Mouse (Mus musculus) erythroblast, embryonic 14.5 days (primary cell): ENCODE data around the gene Pgm5. TPM values are rescaled to one million over a fixed set of nuclear protein-coding genes. Genes with fewer than 3 reads are reported as not detected.

Experiments used
- H3K27me3 ChIP-seq: 2 replicates; pipeline ENCODE4 v1.6.1; 2012; ENCODE audit warnings: inconsistent platforms; ENCODE audit not compliant: control insufficient read depth
- H3K36me3 ChIP-seq: 2 replicates; pipeline ENCODE4 v1.6.1; 2012; ENCODE audit warnings: mild to moderate bottlenecking, inconsistent platforms; ENCODE audit not compliant: control insufficient read depth
- H3K4me1 ChIP-seq: 2 replicates; pipeline ENCODE4 v1.6.1; 2012; ENCODE audit warnings: inconsistent platforms; ENCODE audit not compliant: control insufficient read depth
- H3K4me3 ChIP-seq: replicated peaks from 2 replicates; pipeline ENCODE3; 2012; ENCODE audit warnings: moderate library complexity, mild to moderate bottlenecking, inconsistent platforms
- H3K9me3 ChIP-seq: 2 replicates; pipeline ENCODE4 v1.6.1; 2012; ENCODE audit warnings: low read length, inconsistent platforms, mixed read lengths; ENCODE audit not compliant: control insufficient read depth
- GATA1 ChIP-seq: IDR thresholded peaks from 2 replicates; pipeline ENCODE4 v1.6.1; 2012; ENCODE audit warnings: low read length, inconsistent platforms, mixed read lengths
- TAL1 ChIP-seq: IDR thresholded peaks from 3 replicates; pipeline ENCODE4 v1.6.1; 2012; ENCODE audit warnings: low read length, inconsistent platforms, mixed read lengths
- polyA plus RNA-seq: library from polyadenylated mRNA; stranded (reverse); fragments of >175 nt; gene quantifications from 2 replicates; pipeline ENCODE4 v1.2.3, GENCODE M21; 2012

Pgm5 gene
- not detected in 2 replicates for polyA plus RNA-seq

DNA sequence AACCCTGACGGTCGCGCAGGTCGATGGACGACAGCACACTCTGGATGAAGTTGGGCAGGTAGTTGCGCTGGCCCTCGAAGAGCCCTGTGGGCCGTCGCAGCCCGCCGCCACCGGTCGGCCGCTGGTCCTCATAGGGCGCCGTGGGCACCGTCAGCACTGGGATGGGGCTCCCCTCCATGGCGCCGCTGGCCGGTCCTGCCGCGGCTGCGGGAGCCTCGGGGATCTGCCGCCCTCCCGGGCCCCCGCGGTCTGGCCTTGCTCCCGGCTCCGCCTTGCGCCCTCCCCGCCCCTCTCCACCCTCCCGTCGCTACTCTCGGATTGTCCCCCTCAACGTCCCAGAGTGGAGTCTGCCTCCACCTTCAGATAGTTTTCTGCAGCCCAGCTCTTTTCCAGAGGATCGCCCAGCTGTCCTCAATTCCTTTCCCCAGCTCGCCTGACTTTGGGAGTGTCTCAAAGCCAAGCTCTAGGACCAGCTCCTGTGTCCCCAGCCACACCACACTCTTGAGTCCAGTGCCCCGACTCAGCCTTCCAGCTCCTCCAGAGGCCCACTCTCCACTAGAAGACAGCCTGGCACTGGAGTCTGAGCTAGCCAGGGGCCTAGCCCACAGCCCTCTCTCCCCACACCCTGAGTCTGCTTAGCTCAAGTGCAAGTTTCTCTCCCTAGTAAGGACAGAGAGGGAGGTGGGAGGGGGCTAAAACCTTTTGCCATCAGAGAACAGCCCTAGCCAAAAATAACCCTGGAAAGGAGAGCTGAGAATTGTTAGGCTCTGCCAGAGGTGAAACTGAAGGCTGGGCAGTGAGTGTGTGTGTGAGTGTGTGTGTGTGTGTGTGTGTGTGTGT lies at the start of gene Pgm5:
TSS of gene Pgm5 (minus strand) at position 244 of the 840 bp plus-strand sequence.
- no peak for TF ChIP-seq TAL1
- no peak for TF ChIP-seq GATA1
- Histone ChIP-seq H3K4me1 (no peaks in the 10 kb centered on the region), H3K4me3 (no peak within 1 kb of the TSS), H3K27me3 (peaks cover 33% of the 10 kb centered on the region), H3K36me3 (no peaks in the 10 kb centered on the region), H3K9me3 (no peaks in the 10 kb centered on the region)

DNA sequence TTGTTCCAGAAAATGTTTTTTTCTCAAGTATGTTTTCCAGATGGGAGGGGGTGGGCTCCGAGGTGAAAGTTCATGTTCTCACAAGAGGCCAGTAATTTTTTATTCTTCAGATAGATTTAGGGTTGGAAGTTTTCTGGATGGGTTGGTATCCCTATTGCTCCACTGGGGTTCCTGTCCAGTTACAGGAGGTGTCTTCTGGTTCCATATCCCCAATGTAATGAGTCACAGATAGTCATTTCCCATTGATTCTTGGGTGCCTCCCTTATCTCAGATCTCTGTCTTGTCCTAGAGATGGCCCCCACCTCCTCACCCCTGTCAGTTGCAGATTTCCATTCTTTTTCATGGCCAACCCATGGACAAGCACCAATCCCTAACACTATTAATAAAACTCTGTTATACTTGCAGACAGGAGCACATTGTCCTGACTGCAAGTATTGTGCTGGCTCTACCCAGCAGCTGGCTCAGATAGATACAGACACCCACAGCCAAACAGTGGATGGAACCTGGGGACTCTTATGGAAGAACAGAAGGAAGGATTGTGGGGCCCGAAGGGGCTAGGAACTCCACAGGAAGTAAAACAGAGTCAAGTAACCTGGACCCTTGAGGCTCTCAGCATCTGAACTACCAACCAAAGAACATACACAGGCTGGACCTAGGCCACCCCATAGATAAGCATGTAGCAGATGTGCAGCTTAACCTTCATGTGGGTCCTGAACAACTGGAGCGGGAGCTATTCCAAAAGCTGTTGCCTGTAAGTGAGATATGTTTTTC lies 46.9 kb upstream of the Pgm5 start:
- Histone ChIP-seq H3K27me3 (peaks cover 10% of the 10 kb centered on the region), H3K4me1 (no peaks in the 10 kb centered on the region), H3K9me3 (peaks cover 2% of the 10 kb centered on the region; the same call in 1 of the 2 replicates), H3K36me3 (no peaks in the 10 kb centered on the region), H3K4me3 (no peak overlapping the region)
- TF ChIP-seq GATA1 (no peak), TAL1 (no peak)

DNA sequence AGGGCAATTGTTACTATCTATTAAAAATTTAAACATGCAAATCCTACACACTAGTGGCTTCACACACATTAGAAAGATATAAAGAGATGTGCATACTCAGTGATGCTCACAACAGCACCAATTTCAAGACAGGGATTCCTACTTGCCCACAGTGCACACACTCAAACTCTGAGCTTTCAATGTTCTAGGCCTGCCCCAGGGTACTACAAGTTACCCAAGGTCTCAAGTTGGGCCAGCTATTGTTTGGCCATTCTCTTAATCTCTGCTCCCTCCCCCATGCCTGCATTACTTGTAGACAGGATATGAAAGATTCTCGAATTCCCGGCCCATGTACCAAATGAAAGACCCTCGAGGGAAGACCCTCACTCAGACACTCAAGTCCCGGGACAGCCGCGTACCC lies 46.0 kb upstream of the Pgm5 start:
- no peaks in the 10 kb centered on the region for H3K4me1 ChIP-seq
- peaks cover 2% of the 10 kb centered on the region; the same call in 1 of the 2 replicates for H3K9me3 ChIP-seq
- H3K27me3 ChIP-seq: peaks cover 19% of the 10 kb centered on the region
- H3K4me3 ChIP-seq: no peak overlapping the region
- no peak for TF ChIP-seq TAL1
- no peak for TF ChIP-seq GATA1
- no peaks in the 10 kb centered on the region for H3K36me3 ChIP-seq

- no peak for TF ChIP-seq GATA1
- no peak for TF ChIP-seq TAL1
Measured at GRCm38 (mm10) chr19:24902821-24903220, 41.2 kb upstream of the Pgm5 start.

GRCm38 (mm10) chr19:24902256-24902655 lies 40.6 kb upstream of the Pgm5 start:
- Histone ChIP-seq H3K27me3 (peaks cover 73% of the 10 kb centered on the region), H3K4me1 (no peaks in the 10 kb centered on the region), H3K4me3 (no peak overlapping the region), H3K36me3 (no peaks in the 10 kb centered on the region), H3K9me3 (peaks cover 6% of the 10 kb centered on the region; the same call in 1 of the 2 replicates)
- no peak for TF ChIP-seq TAL1
- no peak for TF ChIP-seq GATA1

More at GRCm38 (mm10) chr19:24902821-24903220, 41.2 kb upstream of the Pgm5 start:
- no peak overlapping the region for H3K4me3 ChIP-seq
- peaks cover 6% of the 10 kb centered on the region; the same call in 1 of the 2 replicates for H3K9me3 ChIP-seq
- H3K27me3 ChIP-seq: peaks cover 67% of the 10 kb centered on the region
- no peaks in the 10 kb centered on the region for H3K36me3 ChIP-seq
- no peaks in the 10 kb centered on the region for H3K4me1 ChIP-seq

DNA sequence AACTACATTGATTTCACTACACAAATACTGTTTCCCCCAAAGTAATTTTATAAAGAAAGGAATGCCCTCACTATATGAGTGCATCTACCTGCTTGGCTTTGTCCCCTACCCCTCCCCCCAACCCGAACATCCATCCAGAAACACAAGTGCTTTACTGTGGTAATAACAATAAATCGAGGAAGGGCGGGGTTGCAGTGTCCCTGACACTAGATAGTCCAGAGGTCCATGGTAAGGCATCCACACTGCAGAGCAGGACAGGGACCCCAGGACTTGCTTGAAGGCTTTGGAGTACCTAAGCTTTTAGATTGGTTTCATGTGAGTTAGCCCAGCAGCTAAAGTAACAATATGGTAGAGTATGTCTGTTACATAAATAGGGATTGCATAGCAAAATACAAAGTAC lies 40.0 kb upstream of the Pgm5 start:
- peaks cover 6% of the 10 kb centered on the region; the same call in 1 of the 2 replicates for H3K9me3 ChIP-seq
- no peak overlapping the region for H3K4me3 ChIP-seq
- TF ChIP-seq TAL1: no peak
- no peak for TF ChIP-seq GATA1
- H3K27me3 ChIP-seq: peaks cover 79% of the 10 kb centered on the region
- no peaks in the 10 kb centered on the region for H3K36me3 ChIP-seq
- H3K4me1 ChIP-seq: no peaks in the 10 kb centered on the region

DNA sequence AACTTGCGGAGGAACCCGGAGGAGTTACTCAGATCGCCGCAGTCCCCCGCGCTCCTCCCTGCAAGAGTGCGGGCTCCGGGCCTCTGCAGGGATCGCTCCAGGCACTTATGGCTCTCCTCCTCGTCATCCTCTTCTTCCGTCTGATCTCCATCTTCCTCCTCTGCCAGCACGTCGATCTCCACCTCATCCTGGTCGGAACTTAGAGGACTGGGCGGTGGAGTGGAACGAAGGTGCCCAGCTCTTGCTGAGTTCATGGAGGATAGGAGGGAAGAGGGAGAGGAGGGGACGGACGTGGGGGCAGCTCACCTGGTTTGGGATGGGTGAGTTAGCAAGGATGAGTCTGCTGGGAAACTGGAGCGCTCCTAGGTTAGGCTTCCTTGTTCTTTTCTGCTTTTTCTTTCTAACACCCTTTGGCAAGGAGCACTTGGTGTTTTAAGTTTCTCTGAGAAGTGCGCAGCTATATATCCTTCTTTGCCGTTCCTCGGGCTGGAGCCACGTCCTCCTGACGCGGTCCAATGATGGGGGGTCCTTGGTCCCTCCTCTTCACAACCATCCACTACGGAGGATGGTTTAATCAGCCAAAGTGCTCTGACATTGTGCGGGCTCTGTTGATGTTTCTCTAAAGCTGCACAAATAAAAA lies 39.0 kb upstream of the Pgm5 start, which contains the start of gene Foxd4:
TSS of gene Foxd4 (minus strand) at position 617 of the 640 bp plus-strand sequence.
- no peaks in the 10 kb centered on the region for H3K36me3 ChIP-seq
- no peak for TF ChIP-seq TAL1
- no peak for TF ChIP-seq GATA1
- peaks cover 6% of the 10 kb centered on the region; the same call in 1 of the 2 replicates for H3K9me3 ChIP-seq
- no peak within 1 kb of the TSS for H3K4me3 ChIP-seq
- peaks cover 85% of the 10 kb centered on the region for H3K27me3 ChIP-seq
- no peaks in the 10 kb centered on the region for H3K4me1 ChIP-seq

GRCm38 (mm10) chr19:24899578-24900544 lies 38.2 kb upstream of the Pgm5 start:
- H3K27me3 ChIP-seq: peaks cover 93% of the 10 kb centered on the region
- peaks cover 6% of the 10 kb centered on the region; the same call in 1 of the 2 replicates for H3K9me3 ChIP-seq
- no peak overlapping the region for H3K4me3 ChIP-seq
- H3K4me1 ChIP-seq: no peaks in the 10 kb centered on the region
- H3K36me3 ChIP-seq: no peaks in the 10 kb centered on the region
- TF ChIP-seq TAL1: no peak
- TF ChIP-seq GATA1: no peak
